Mouse (Mus musculus) small intestine, adult 2 months (tissue): ENCODE data around the gene Nfix.

Experiments
- CTCF ChIP-seq: fragments of 200-500 bp; IDR thresholded peaks from 2 replicates; pipeline ENCODE4 v1.5.1; 2012; ENCODE audit warnings: low read depth, mild to moderate bottlenecking, control low read depth, inconsistent platforms, low read length, moderate library complexity, mixed read lengths; ENCODE audit not compliant: insufficient replicate concordance, insufficient read length; ENCODE audit errors: extremely low read depth
- POLR2A ChIP-seq: fragments of 200-500 bp; IDR thresholded peaks from 2 replicates; pipeline ENCODE4 v1.6.1; 2012; ENCODE audit warnings: low read depth, mild to moderate bottlenecking, control low read depth, inconsistent platforms, low read length, moderate library complexity

GRCm38 (mm10) chr8:84770100-84770953, 29.8 kb downstream of the Nfix start:
- TF ChIP-seq POLR2A = no peak
- TF ChIP-seq CTCF = no peak
